Mouse (Mus musculus): ENCODE data around the gene Pex26. TPM values are rescaled to one million over a fixed set of nuclear protein-coding genes. Genes with fewer than 3 reads are reported as not detected.

The Pex26 gene
- polyA plus RNA-seq, 1 experiment, result 8.3 TPM

DNA sequence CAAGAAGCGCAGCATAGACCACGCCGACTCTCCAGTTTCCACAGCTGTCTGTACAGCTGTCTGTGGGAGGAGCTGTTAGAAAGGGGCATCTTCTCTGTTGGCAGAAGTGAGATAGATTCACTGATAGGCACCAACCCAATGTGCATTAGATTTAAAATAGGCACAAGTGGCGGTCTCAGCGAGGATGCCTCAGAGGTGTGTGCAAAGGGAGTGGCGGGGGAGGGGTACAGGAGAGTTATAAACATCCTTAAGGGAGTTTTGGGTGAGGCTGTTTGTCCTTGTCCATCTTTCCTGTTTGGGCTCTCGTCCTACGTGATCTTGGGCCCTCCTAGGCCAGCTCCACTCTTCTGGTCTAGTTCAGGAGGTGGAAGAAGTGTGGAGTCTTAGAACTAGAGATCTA lies 45.0 kb downstream of the Pex26 start:
- Histone ChIP-seq H3K4me3 (ENCODE audit: extremely low read depth, insufficient read depth, insufficient read length) (no peak overlapping the region), H3K27ac (ENCODE audit: insufficient read depth, low read length) (no peak overlapping the region), H3K27me3 (ENCODE audit: control insufficient read depth, insufficient read depth, low read length) (no peaks in the 10 kb centered on the region), H3K4me1 (ENCODE audit: control insufficient read depth, insufficient read depth, insufficient read length) (peaks cover 21% of the 10 kb centered on the region; the same call in 1 of the 2 replicates), H3K36me3 (ENCODE audit: control insufficient read depth, insufficient read depth, low read length) (no peaks in the 10 kb centered on the region)
- no peak for DNase-seq (ENCODE audit: low read depth in 1 of 2, low spot score in 2 of 2)
- no peak for TF ChIP-seq POLR2A (IDR thresholded peaks at IDR 0.05; ENCODE audit: low read depth, low read length)
- TF ChIP-seq CTCF (IDR thresholded peaks at IDR 0.05; ENCODE audit: extremely low read depth, insufficient read depth, insufficient read length, insufficient replicate concordance), result no peak
- WGBS, result 65% methylated on average over 8 of the region's 8 CpGs

GRCm38 (mm10) chr6:121232652-121233051 lies 49.2 kb downstream of the Pex26 start:
- H3K36me3 ChIP-seq (ENCODE audit: control insufficient read depth, insufficient read depth, low read length), result no peaks in the 10 kb centered on the region
- no peak overlapping the region for H3K4me3 ChIP-seq (ENCODE audit: extremely low read depth, insufficient read depth, insufficient read length)
- DNase-seq (ENCODE audit: low read depth in 1 of 2, low spot score in 2 of 2), result no peak
- TF ChIP-seq CTCF (IDR thresholded peaks at IDR 0.05; ENCODE audit: extremely low read depth, insufficient read depth, insufficient read length, insufficient replicate concordance) (no peak), POLR2A (IDR thresholded peaks at IDR 0.05; ENCODE audit: low read depth, low read length) (no peak)
- H3K27me3 ChIP-seq (ENCODE audit: control insufficient read depth, insufficient read depth, low read length), result no peaks in the 10 kb centered on the region
- WGBS, result 61% methylated on average over 1 of the region's 1 CpGs
- H3K27ac ChIP-seq (ENCODE audit: insufficient read depth, low read length), result no peak overlapping the region
- no peaks in the 10 kb centered on the region for H3K4me1 ChIP-seq (ENCODE audit: control insufficient read depth, insufficient read depth, insufficient read length)

DNA sequence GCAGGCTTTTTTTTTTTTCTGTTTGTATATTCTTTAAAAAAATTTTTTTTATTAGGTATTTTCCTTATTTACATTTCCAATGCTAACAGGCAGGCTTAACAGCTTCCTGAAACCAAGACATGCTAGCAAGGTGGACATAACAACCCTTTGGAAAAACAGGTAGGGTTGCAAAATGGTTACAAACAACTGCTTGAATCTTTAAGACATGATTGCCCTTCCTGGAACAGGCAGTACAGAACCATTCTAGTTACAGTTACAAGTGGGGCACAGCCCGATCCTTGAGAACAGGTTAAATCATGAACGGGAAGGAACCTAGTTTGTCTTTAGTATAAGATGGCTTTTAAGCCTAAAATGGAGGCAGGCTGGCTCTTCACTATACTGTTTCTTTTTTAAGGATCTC lies 52.9 kb downstream of the Pex26 start:
- TF ChIP-seq POLR2A (IDR thresholded peaks at IDR 0.05; ENCODE audit: low read depth, low read length), result no peak
- no peak for TF ChIP-seq CTCF (IDR thresholded peaks at IDR 0.05; ENCODE audit: extremely low read depth, insufficient read depth, insufficient read length, insufficient replicate concordance)
- Histone ChIP-seq H3K4me1 (ENCODE audit: control insufficient read depth, insufficient read depth, insufficient read length) (no peaks in the 10 kb centered on the region; the same call in 1 of the 2 replicates), H3K36me3 (ENCODE audit: control insufficient read depth, insufficient read depth, low read length) (no peaks in the 10 kb centered on the region), H3K4me3 (ENCODE audit: extremely low read depth, insufficient read depth, insufficient read length) (no peak overlapping the region), H3K27ac (ENCODE audit: insufficient read depth, low read length) (no peak overlapping the region), H3K27me3 (ENCODE audit: control insufficient read depth, insufficient read depth, low read length) (no peaks in the 10 kb centered on the region)
- no peak for DNase-seq (ENCODE audit: low read depth in 1 of 2, low spot score in 2 of 2)
- 85% methylated on average over 2 of the region's 2 CpGs for WGBS

GRCm38 (mm10) chr6:121238209-121238608 lies 54.7 kb downstream of the Pex26 start:
- no peaks in the 10 kb centered on the region for H3K27me3 ChIP-seq (ENCODE audit: control insufficient read depth, insufficient read depth, low read length)
- DNase-seq (ENCODE audit: low read depth in 1 of 2, low spot score in 2 of 2), result no peak
- H3K36me3 ChIP-seq (ENCODE audit: control insufficient read depth, insufficient read depth, low read length), result no peaks in the 10 kb centered on the region
- peaks cover 4% of the 10 kb centered on the region for H3K4me1 ChIP-seq (ENCODE audit: control insufficient read depth, insufficient read depth, insufficient read length)
- 81% methylated on average over 4 of the region's 4 CpGs for WGBS
- no peak overlapping the region for H3K27ac ChIP-seq (ENCODE audit: insufficient read depth, low read length)
- H3K4me3 ChIP-seq (ENCODE audit: extremely low read depth, insufficient read depth, insufficient read length), result no peak overlapping the region
- TF ChIP-seq POLR2A (IDR thresholded peaks at IDR 0.05; ENCODE audit: low read depth, low read length) (no peak), CTCF (IDR thresholded peaks at IDR 0.05; ENCODE audit: extremely low read depth, insufficient read depth, insufficient read length, insufficient replicate concordance) (no peak)

GRCm38 (mm10) chr6:121241780-121242179 lies 58.3 kb downstream of the Pex26 start:
- no peak overlapping the region for H3K4me3 ChIP-seq (ENCODE audit: extremely low read depth, insufficient read depth, insufficient read length)
- no peaks in the 10 kb centered on the region for H3K36me3 ChIP-seq (ENCODE audit: control insufficient read depth, insufficient read depth, low read length)
- TF ChIP-seq CTCF (IDR thresholded peaks at IDR 0.05; ENCODE audit: extremely low read depth, insufficient read depth, insufficient read length, insufficient replicate concordance) (no peak), POLR2A (IDR thresholded peaks at IDR 0.05; ENCODE audit: low read depth, low read length) (no peak)
- DNase-seq (ENCODE audit: low read depth in 1 of 2, low spot score in 2 of 2), result no peak
- H3K27ac ChIP-seq (ENCODE audit: insufficient read depth, low read length), result no peak overlapping the region
- H3K4me1 ChIP-seq (ENCODE audit: control insufficient read depth, insufficient read depth, insufficient read length), result peaks cover 4% of the 10 kb centered on the region
- H3K27me3 ChIP-seq (ENCODE audit: control insufficient read depth, insufficient read depth, low read length), result no peaks in the 10 kb centered on the region
- 13% methylated on average over 2 of the region's 2 CpGs for WGBS

DNA sequence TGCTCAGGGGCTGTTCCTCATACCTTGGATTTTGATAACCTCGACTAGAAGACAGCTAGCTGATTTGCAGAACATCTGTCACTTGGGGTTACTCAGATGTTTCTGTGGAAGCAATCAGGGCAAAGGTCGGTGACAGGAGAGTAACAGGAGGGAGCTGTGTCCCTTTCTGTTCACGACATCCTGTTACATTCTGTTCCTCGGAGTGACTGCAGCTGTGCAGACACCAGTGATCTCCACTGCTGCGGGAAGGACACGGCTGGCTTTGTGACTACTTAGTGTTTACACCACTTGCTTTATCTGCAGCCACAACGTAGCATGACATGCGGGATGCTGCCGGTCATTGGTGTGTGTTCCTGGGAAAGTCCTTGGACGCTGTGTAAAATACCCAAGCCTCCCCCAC lies 59.7 kb downstream of the Pex26 start:
- Histone ChIP-seq H3K36me3 (ENCODE audit: control insufficient read depth, insufficient read depth, low read length) (no peaks in the 10 kb centered on the region), H3K4me3 (ENCODE audit: extremely low read depth, insufficient read depth, insufficient read length) (no peak overlapping the region), H3K4me1 (ENCODE audit: control insufficient read depth, insufficient read depth, insufficient read length) (peaks cover 9% of the 10 kb centered on the region), H3K27me3 (ENCODE audit: control insufficient read depth, insufficient read depth, low read length) (no peaks in the 10 kb centered on the region), H3K27ac (ENCODE audit: insufficient read depth, low read length) (no peak overlapping the region)
- WGBS, result 50% methylated on average over 10 of the region's 10 CpGs
- no peak for DNase-seq (ENCODE audit: low read depth in 1 of 2, low spot score in 2 of 2)
- TF ChIP-seq POLR2A (IDR thresholded peaks at IDR 0.05; ENCODE audit: low read depth, low read length) (no peak), CTCF (IDR thresholded peaks at IDR 0.05; ENCODE audit: extremely low read depth, insufficient read depth, insufficient read length, insufficient replicate concordance) (no peak)

DNA sequence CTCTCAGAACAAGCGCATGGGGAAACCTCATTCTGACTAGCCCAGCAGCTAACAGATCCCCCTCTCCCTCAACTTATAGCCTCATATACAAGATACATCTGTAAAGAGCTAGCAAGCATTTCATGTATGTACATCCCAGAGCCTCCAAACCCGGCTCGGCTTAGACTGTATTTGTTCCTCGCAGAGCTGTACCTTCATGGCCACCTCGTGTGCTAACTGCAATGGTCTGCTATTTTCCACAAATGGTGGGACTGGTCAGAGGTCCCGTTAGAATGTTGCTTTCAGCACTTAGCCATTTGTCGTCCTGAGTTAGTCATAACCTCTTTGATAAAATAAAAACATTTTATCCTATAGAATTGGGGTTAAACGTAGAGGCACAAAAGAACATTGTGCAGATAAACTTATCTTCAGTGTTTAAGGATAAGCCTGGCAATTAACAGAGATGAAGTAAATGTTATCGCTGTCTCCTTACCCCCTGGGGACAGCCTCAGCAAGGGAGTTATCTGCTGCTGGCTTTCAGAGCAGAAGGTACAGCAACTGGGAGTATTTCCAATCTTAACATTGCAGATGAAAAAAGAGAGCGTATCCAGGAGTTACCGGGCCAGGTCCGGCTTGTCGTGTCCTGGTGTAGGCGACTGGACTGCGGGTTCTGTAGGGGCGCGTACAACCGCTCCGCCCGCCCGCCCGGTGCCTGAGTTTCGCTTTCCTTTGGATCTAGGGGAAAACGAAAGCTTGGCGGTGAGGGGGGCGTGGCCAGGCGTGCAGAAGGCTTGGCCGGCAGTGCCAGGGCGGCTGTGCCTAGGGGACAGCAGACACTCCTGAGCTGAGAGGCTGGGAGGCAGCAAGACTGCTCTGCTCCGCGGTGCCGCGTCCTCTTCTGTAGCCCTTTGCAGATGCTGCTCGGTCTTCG lies 61.9 kb downstream of the Pex26 start, which contains the start of gene Usp18:
TSS of gene Usp18 (plus strand) at position 780 of the 910 bp plus-strand sequence.
- no peaks in the 10 kb centered on the region for H3K27me3 ChIP-seq (ENCODE audit: control insufficient read depth, insufficient read depth, low read length)
- TF ChIP-seq POLR2A (IDR thresholded peaks at IDR 0.05; ENCODE audit: low read depth, low read length) (peak; percentile 90), CTCF (IDR thresholded peaks at IDR 0.05; ENCODE audit: extremely low read depth, insufficient read depth, insufficient read length, insufficient replicate concordance) (no peak)
- peak within 1 kb of the TSS; percentile 83 for H3K4me3 ChIP-seq (ENCODE audit: extremely low read depth, insufficient read depth, insufficient read length)
- peak; percentile 57 to 89 for DNase-seq (ENCODE audit: low read depth in 1 of 2, low spot score in 2 of 2)
- 2% methylated on average over 35 of the region's 35 CpGs for WGBS
- peaks cover 9% of the 10 kb centered on the region for H3K4me1 ChIP-seq (ENCODE audit: control insufficient read depth, insufficient read depth, insufficient read length)
- no peaks in the 10 kb centered on the region for H3K36me3 ChIP-seq (ENCODE audit: control insufficient read depth, insufficient read depth, low read length)
- peak within 1 kb of the TSS; percentile 77 for H3K27ac ChIP-seq (ENCODE audit: insufficient read depth, low read length)
